Mouse (Mus musculus): ENCODE data around the gene Ankrd2.

DNA sequence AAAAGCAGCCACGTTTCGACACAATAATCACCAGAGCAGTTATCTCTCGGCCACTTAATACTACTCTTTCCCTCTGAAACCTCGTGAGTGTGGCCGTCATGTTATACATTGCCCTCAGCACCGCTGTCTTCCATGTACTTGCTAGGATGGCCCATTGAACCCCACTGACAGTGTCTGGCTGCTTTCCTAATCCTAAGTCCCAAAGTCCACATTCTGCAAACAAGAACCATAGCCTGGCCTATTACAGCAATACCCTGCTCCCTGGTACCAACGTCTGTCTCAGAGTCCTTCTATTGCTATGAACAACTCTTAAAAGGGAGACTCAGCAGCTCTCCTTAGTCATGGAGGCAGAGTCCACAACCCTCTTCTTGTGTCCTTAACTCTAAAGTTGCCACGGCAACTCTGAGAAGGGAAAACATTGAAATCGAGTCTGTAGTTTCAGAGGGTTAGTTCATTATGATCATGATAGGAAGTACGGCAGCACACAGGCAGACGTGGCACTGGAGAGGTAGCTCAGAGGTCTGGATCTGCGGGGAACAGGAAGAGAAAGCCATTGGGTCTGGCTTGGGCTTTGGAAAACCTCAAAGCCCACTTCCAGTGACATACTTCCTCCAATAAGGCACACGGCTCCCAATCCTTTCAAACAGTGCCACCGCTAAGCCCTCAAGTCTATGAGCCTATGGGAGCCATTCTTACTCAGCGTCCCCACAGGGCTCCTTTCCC is 36.2 kb downstream of the Ankrd2 start:
- TF ChIP-seq POLR2A (IDR thresholded peaks at IDR 0.05; ENCODE audit: control insufficient read depth in 1 of 2, insufficient read depth in 1 of 2, low read depth in 1 of 2, low read length in 2 of 2, poor library complexity in 1 of 2): no peak
- TF ChIP-seq CTCF (IDR thresholded peaks at IDR 0.05 in 2 of 3, conservative IDR thresholded peaks at IDR 0.05 in 1 of 3; ENCODE audit: control insufficient read depth in 1 of 3, insufficient read depth in 1 of 3, low read depth in 2 of 3, low read length in 3 of 3, poor library complexity in 1 of 3, severe bottlenecking in 1 of 3): no peak
- TF ChIP-seq MAX (IDR thresholded peaks at IDR 0.05; ENCODE audit: low read length): no peak
- TF ChIP-seq TCF12 (IDR thresholded peaks at IDR 0.05; ENCODE audit: low read depth, low read length): no peak
- TF ChIP-seq ELF1 (IDR thresholded peaks at IDR 0.05; ENCODE audit: low read depth, low read length): no peak
- TF ChIP-seq BHLHE40 (IDR thresholded peaks at IDR 0.05; ENCODE audit: borderline replicate concordance, low read depth, low read length): no peak
- no peak for TF ChIP-seq ETS1 (IDR thresholded peaks at IDR 0.05; ENCODE audit: low read depth, low read length)
- no peak for TF ChIP-seq E2F4 (IDR thresholded peaks at IDR 0.05; ENCODE audit: borderline replicate concordance, low read depth, low read length)
- no peak for TF ChIP-seq MYC (IDR thresholded peaks at IDR 0.05; ENCODE audit: low read depth, low read length)
- TF ChIP-seq MAFK (IDR thresholded peaks at IDR 0.05; ENCODE audit: borderline replicate concordance, low read depth, low read length): no peak

Data from MEL (cell line).